Mouse (Mus musculus) cerebellum, postnatal 4 days (tissue): ENCODE data around the gene Ufsp1.

Experiments
- DNase-seq, 2 experiments: peaks; one replicate each; pipeline ENCODE4 v3.0.0; 2022; ENCODE audit warnings: low spot score in 2 of 2, mixed read lengths in 1 of 2

Gene Ufsp1

GRCm38 (mm10) chr5:137334317-137334716 lies 39.9 kb downstream of the Ufsp1 start:
- no peak for DNase-seq

- DNase-seq = no peak
Measured at GRCm38 (mm10) chr5:137335066-137335465, 40.6 kb downstream of the Ufsp1 start.

- no peak for DNase-seq
Measured at GRCm38 (mm10) chr5:137337190-137337589, 42.8 kb downstream of the Ufsp1 start.

- peak; percentile 70 to 87 for DNase-seq
Measured at GRCm38 (mm10) chr5:137338256-137338655, 43.8 kb downstream of the Ufsp1 start.

GRCm38 (mm10) chr5:137338663-137339289 lies 44.3 kb downstream of the Ufsp1 start:
- peak in 1 of 2 experiments; percentile 44 for DNase-seq

GRCm38 (mm10) chr5:137339290-137339979 lies 45.0 kb downstream of the Ufsp1 start:
- DNase-seq = peak in 1 of 2 experiments; percentile 32

GRCm38 (mm10) chr5:137340222-137340621 lies 45.8 kb downstream of the Ufsp1 start:
- DNase-seq = no peak

GRCm38 (mm10) chr5:137342407-137343012 lies 48.1 kb downstream of the Ufsp1 start:
- DNase-seq = no peak

GRCm38 (mm10) chr5:137343412-137343811 lies 49.0 kb downstream of the Ufsp1 start:
- DNase-seq = no peak

- no peak for DNase-seq
Measured at GRCm38 (mm10) chr5:137343869-137344268, 49.4 kb downstream of the Ufsp1 start.
